Mouse (Mus musculus) right cerebral cortex, postnatal 4 days (tissue): ENCODE measurements around the gene Hoxd13.

ENCODE experiments used
- DNase-seq: peaks from one replicate; pipeline ENCODE4 v3.0.0-alpha.2; 2022

Gene Hoxd13

DNA sequence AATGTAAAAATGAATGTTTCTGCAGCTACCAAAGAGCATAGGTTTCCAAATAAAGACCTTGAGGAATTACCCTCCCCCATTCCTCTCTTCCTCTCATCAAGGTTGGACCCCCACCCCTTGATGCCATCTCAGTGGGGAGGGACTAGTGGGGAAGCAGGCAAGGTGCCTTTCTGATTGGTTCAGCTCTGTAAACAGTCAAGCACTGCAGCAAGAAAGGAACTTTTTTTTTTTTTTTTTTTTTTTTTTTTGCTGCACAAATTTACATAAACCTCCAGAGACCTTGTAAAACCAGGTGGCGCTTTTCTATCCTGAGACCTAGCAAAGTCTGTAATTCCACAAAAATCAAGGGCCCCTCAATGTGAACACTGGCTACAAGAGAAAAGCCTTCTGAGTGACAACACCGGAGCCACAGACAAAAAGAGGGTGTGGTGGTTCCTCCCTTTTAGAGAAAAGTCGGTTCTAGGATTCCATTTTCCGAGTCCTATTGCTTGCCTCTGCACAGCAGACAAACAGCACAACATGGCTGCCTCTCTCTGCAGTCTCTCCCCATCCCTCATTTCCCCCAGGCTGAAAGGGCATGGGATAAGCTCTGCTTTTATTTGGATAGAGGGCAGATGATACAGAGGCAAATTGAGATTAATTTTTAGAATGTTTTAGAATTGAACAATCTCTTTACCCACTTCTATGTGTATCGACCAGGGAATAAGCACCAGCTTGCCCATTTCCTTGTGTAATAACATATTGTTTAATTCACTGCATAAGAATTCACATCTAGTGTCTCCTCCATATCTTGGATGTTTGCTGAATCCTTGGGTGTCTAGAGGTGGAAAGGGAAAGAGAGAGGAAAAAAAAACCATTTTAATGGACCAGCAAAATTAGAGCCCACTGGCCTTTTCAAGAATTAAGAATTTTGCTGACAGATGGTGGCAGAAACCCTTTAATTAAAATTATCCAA lies 41.6 kb downstream of the Hoxd13 start:
- no peak for DNase-seq

- no peak for DNase-seq
Measured at GRCm38 (mm10) chr2:74710929-74711543, 42.9 kb downstream of the Hoxd13 start.

DNA sequence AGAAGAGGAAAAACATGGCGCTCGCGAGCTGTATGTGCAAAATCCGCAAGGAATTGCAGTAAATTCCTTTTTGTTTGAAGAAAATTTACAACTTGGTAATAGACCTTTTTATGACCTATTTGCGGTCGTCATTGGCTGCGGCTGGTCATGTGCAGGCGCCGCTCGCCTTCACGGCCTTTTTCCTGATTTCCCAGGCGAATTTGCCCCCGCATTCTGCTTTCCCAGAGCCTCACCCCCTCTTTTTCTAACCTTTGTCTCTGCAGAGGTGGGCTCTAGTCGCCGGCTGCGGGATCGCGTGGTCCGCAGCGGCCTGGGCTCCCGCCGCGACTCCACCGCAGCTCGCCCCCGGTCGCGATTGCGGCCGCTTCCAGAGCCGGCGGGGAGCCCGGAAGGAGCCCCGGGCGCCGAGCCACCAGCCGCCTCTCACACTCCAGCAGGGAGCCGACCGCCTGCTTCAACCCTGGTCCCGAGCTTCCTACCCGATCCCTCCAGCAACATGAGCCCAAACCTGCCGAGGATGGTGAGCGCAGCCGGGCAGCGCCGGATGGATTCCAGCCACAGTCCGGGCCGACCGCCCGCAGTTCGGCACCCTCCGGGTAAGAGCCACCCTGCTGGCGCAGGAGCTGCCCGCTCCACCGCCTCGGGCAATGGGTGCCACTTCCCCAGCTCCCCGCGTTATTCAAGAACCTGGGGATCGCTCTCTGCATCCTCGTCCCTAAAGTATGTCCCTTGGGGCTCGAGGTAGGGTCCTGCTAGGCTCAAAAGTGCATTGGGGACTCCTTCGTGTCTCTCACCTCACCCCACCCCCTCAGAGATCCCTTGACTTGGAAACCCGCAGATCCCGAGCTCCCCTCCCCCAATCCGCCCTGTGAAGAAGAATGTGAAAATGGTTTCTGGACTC lies 43.9 kb downstream of the Hoxd13 start, which contains the start of the genes Hoxd3 and Hoxd4:
Gene Hoxd3, plus strand, starts transcription at position 207 of the 901 bp plus-strand sequence.
Gene Hoxd4, plus strand, starts transcription at position 209 of the 901 bp plus-strand sequence.
- no peak for DNase-seq

DNA sequence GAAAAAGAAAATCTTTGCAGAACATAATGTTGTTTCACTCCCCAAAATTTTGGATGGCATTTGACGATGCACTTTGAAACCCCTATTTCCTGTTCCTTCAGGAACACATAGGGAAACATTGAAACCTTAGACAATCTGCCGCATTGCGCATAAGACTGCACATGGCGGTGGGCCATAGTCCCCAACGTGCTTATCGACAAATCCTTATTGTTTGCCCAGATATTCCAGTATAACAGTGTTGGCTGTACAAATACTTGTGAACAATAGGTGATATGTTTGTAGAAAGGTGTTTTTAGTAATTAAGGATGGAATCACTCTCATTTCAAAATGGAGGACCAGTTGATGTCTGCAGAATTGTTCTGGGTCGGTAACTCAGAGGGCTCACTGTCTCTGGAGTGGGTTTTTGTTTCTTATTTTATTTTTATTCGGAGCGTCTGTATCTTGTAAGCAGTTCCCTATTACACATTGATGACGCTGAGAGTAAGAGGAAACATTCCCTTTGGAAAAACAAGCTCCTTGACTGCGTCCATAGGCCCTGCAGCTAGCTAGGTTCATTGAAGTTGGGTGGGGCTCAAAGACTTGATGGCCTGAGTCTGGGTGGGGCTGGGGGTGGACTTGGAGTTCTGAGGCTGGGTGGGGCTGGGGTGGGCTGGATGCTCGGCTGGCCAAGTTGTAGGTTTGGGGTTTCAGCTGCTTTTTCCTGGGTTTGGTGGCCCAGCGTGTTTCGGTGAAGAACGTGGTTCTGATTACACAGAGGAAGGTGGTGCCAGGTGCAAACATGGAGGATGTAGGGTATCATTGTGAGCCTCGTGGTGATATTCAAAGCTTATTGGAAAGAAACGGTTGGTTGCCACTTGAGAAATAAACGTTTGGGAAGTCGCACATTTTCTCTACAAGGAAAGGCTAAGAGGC lies 45.4 kb downstream of the Hoxd13 start:
- DNase-seq: no peak

GRCm38 (mm10) chr2:74714156-74714789 lies 46.2 kb downstream of the Hoxd13 start:
- DNase-seq: no peak

DNA sequence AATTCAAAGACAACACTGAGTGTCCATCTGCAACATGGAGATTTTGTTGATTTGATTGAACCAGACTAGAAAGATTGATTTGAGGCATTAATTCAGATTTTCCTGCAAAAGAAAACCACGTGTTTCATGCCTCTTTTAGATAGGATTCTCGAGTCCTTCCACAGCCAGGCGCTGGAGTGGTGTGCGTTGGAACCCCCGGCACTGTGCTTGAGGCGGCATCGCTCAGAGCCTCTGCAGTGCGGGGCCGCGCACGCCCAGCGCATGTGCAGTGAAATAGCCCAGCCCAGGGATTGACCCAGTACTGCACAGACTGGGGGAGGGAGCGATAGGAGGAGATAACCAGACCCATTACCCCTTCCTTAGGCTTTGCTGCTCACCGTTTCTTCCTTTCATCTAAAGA lies 46.8 kb downstream of the Hoxd13 start:
- DNase-seq: no peak

- DNase-seq: peak; percentile 95
Measured at GRCm38 (mm10) chr2:74715504-74716241, 47.6 kb downstream of the Hoxd13 start.

DNA sequence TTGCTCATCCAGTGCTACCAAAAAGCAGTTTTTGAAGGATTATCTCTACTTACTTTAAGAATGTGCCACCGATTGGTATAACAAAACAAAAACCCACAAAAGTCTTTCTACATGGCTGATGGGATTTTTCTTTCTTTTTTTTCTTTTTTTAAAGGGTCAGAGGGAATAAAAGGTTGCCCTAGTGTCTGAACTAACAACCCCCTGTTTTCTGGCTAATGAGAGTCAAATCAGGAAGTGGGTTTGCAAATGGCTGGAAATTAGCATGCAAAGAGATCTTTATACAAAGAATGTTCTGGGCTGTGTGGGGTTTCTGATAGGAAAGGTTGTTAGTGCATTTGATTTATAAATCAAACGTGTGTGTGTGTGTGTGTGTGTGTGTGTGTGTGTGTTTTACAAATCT lies 52.3 kb downstream of the Hoxd13 start:
- no peak for DNase-seq

- DNase-seq: no peak
Measured at GRCm38 (mm10) chr2:74720955-74721491, 52.9 kb downstream of the Hoxd13 start.
